Mouse (Mus musculus): Measurements from ENCODE around the gene Rps18. TPM values are rescaled to one million over a fixed set of nuclear protein-coding genes. Genes with fewer than 3 reads are reported as not detected.
A peak's percentile ranks its signal among the peaks of the same experiment; 100 is the strongest.
"Not testable (repeated sequence)": the region's sequence is repeated elsewhere in the genome, so short reads cannot be mapped to it uniquely, and the experiment has no call there.

The Rps18 gene
- polyA plus RNA-seq, 1 experiment: 488 TPM

GRCm38 (mm10) chr17:33969394-33969793, 13.6 kb upstream of the Rps18 start:
- DNase-seq (ENCODE audit: extremely low spot score in 1 of 2, low spot score in 1 of 2): no peak

DNA sequence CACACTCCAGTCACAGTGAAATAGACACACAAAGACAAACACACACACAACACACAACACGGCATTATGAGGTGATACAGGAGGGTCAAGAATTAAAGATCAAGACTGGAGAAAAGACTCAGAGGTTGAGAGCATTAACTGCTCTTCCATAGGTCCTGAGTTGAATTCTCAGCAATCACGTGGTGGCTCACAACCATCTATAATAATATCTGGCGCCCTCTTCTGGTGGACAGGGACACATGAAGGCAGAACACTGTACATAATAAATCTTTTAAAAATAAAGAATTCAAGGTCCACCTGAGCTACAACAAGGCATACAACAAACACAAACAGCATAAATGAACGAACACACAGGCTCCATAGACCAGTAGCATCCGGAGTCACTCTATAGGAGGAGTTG, 13.1 kb upstream of the Rps18 start:
- no peak for DNase-seq (ENCODE audit: extremely low spot score in 1 of 2, low spot score in 1 of 2)

GRCm38 (mm10) chr17:33968489-33968888, 12.7 kb upstream of the Rps18 start:
- DNase-seq (ENCODE audit: extremely low spot score in 1 of 2, low spot score in 1 of 2): peak in 1 of 2 experiments; percentile 86

- DNase-seq (ENCODE audit: extremely low spot score in 1 of 2, low spot score in 1 of 2): no peak
These were observed 10.2 kb upstream of the Rps18 start for GRCm38 (mm10) chr17:33965846-33966550.

DNA sequence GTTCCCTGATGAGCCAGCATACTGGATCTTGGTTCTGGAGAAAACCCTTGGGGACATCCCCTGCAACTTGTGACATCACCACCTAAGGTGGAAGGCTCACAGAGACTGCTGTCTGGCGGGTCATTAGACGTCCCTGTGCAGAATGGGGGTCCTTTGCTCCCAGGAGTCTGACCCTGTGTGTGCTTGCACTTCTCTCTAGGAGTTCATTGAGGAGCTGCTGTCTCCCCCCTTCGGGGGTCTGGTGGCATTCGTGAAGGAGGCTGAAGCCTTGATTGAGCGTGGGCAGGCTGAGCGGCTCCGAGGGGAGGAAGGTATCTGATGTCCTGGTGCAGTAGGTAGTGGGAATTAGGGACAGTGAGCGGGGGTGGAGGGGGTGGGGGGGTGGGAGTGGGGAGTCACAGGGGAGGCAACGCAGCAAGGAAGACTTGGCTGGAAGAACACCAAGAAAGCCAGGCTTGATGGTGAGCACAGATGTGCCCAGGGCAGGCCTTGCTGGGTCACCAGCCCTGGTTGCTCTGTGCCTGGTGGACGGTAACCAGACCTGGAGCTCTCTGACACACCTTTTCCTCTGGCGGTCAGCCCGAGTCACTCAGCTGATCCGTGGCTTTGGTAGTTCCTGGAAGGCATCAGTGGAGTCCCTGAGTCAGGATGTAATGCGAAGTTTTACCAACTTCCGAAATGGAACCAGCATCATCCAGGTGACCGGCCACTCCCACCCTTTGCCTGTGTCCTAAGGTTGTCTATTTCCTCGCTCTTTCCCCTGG, 9.5 kb upstream of the Rps18 start:
- no peak for DNase-seq (ENCODE audit: extremely low spot score in 1 of 2, low spot score in 1 of 2)

GRCm38 (mm10) chr17:33962876-33963275, 7.1 kb upstream of the Rps18 start:
- DNase-seq (ENCODE audit: extremely low spot score in 1 of 2, low spot score in 1 of 2): no peak

DNA sequence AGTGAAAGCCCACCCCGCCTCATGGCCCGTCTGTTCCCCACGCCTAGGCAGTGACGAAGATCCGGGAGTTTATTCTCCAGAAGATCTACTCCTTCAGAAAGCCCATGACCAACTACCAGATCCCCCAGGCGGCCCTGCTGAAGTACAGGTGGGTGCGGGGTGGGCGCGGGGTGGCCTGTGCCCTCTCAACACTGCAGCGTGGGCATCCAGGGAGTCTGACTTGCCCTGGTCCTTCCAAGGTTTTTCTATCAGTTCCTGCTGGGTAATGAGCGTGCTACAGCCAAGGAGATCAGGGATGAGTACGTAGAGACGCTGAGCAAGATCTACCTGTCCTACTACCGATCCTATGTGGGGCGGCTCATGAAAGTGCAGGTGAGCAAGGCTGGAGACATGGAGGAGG, 4.1 kb upstream of the Rps18 start:
- no peak for DNase-seq (ENCODE audit: extremely low spot score in 1 of 2, low spot score in 1 of 2)

GRCm38 (mm10) chr17:33959135-33959534, 3.3 kb upstream of the Rps18 start:
- DNase-seq (ENCODE audit: extremely low spot score in 1 of 2, low spot score in 1 of 2): no peak

- no peak for DNase-seq (ENCODE audit: extremely low spot score in 1 of 2, low spot score in 1 of 2)
These were observed 2.6 kb upstream of the Rps18 start for GRCm38 (mm10) chr17:33958451-33958850.

GRCm38 (mm10) chr17:33957493-33957892, 1.7 kb upstream of the Rps18 start:
- no peak for DNase-seq (ENCODE audit: extremely low spot score in 1 of 2, low spot score in 1 of 2)

DNA sequence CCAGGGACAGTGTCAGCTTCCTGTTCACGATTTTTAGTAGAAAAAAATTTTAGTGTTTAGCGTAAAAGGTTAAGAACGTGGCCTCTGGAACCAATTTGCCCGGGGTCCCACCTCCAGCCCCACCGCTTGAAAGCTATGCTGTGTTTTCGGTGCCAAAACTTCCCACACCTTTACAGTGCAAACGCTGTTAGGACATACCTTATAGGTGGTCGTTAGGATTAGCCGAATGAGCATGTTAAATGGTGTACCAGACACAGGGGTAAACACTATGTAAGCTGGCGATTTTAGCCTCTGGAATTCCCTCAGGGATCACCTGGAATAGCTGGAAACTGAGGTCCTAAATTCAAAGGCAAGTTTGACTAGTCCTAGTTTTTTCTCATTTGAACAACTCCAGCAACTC, 535 bp upstream of the Rps18 start:
- DNase-seq (ENCODE audit: extremely low spot score in 1 of 2, low spot score in 1 of 2): no peak

- peak in 1 of 2 experiments; percentile 37 for DNase-seq (ENCODE audit: extremely low spot score in 1 of 2, low spot score in 1 of 2)
These were observed 901 bp downstream of the Rps18 start for GRCm38 (mm10) chr17:33954646-33955554.

GRCm38 (mm10) chr17:33953961-33954565, 1.7 kb downstream of the Rps18 start:
- no peak for DNase-seq (ENCODE audit: extremely low spot score in 1 of 2, low spot score in 1 of 2)

DNA sequence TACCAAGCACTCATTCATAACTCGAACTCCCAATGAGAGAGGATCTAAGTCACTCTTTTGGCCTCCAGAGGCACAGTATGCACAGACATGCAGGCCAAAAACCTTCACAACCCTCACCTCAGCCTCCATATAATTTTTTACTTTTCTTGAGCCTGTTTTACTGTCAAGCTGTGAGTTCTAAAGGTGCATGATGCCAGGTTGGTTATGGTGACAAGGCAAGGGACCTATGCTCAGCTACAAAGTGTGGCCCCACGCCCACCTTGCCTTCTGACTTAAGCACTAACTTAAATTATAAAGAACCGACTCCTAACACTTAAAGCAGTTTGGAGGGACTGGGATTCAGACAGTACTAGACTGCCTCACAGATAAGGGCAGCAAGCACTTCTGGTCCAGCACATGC, 2.5 kb downstream of the Rps18 start:
- DNase-seq (ENCODE audit: extremely low spot score in 1 of 2, low spot score in 1 of 2): no peak

GRCm38 (mm10) chr17:33952879-33953278, 2.9 kb downstream of the Rps18 start:
- DNase-seq (ENCODE audit: extremely low spot score in 1 of 2, low spot score in 1 of 2): no peak

GRCm38 (mm10) chr17:33952015-33952414, 3.8 kb downstream of the Rps18 start:
- not testable (repeated sequence) for DNase-seq (ENCODE audit: extremely low spot score in 1 of 2, low spot score in 1 of 2)

DNA sequence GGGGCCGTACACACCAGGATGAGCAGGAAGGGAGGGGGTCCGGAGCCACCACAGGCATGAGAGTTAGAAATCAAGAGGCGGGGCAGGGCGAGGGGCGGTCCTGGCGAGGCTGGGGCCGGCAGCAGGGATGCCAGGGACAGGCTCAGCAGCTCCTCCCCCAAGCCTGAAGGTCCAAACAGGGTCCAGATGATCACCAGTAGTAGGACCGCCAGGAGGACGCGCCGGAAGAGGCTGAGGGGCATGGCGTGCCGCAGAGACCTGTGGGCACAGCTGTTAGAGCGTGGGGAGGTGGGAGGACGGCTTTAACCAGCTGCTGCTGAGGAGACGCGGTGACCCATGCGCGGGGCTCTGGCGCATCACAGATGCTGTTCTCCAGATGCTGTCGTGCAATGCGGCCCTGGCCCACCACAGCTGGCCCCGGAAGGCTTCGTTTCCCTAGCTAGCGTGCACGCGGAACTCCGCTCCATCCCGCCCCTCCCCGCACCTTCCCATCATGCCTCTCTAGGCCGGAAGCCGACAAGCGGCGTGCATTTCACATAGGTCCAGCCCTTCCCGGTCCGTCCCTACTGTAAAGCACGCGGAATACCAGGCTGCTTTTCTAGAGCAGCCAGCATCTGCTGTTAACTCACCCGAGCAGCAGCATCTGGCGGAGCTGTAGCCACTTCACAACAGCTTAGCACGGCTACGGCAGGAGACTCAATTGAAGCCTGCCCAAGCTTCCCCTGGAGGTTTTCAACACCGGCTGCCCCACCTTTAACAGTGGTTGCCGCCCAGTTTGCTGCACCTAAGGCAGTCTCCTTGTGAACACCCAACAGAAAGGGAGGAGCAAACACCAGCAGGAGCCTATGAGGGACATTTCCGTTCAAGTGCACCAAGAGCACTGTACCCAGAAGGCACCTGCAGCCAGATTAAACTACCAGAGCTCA, 4.5 kb downstream of the Rps18 start, which contains the start of gene B3galt4:
Gene B3galt4, minus strand, starts transcription at position 468 of the 926 bp plus-strand sequence.
- peak in 1 of 2 experiments; percentile 82 for DNase-seq (ENCODE audit: extremely low spot score in 1 of 2, low spot score in 1 of 2)

DNA sequence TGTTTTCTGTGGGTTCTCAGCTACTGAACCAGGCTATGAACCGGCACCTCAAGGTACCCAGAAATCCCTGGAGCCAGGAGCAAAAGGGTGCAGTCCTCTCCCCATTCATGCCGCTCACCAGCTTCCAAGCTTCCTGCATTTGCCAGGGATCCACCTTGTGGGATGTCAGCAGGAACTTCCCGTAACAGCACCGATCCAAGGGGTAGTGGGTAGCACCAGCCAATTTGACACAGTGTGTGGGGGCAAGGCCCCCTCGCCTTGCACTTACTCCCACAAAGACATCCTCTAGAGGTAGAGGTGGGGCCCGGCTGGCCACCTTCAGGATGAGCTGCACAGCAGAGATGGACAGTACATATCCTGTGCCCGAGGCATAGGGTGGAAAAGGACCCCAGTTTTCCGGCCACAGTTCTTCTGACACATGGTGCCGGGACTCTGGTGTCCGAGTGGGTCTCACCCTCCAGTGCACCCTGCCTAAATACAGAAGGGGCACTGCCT, 5.6 kb downstream of the Rps18 start:
- DNase-seq (ENCODE audit: extremely low spot score in 1 of 2, low spot score in 1 of 2): no peak

GRCm38 (mm10) chr17:33948905-33949537, 6.8 kb downstream of the Rps18 start:
- DNase-seq (ENCODE audit: extremely low spot score in 1 of 2, low spot score in 1 of 2): no peak

Measured in frontal cortex, adult 2 months (tissue).